Mouse (Mus musculus) hematopoietic stem cell, adult 5-6 weeks (primary cell): ENCODE measurements around the gene Hs6st2. TPM values are rescaled to one million over a fixed set of nuclear protein-coding genes. Genes with fewer than 3 reads are reported as not detected.

ENCODE experiments used
- ATAC-seq, 2 experiments: fragments of 125-278 bp in 1 of 2; replicated peaks in 1 of 2; 2 replicates each; pipeline ENCODE4 v1.8.0; 2016 to 2017; ENCODE audit warnings: inconsistent platforms in 2 of 2, mild to moderate bottlenecking in 2 of 2, moderate number of reproducible peaks in 2 of 2, low read depth in 1 of 2, moderate TSS enrichment in 1 of 2; ENCODE audit not compliant: low FRiP score in 2 of 2, poor library complexity in 2 of 2, severe bottlenecking in 2 of 2, insufficient read depth in 1 of 2, low TSS enrichment in 1 of 2
- total RNA-seq: library from RNA; stranded (forward); fragments of 172-1452, 232-1000 nt; gene quantifications from 2 replicates; pipeline ENCODE4 v1.2.3, GENCODE M21; 2017

The Hs6st2 gene
- total RNA-seq = 0.13 and 0.40 TPM in 2 replicates

DNA sequence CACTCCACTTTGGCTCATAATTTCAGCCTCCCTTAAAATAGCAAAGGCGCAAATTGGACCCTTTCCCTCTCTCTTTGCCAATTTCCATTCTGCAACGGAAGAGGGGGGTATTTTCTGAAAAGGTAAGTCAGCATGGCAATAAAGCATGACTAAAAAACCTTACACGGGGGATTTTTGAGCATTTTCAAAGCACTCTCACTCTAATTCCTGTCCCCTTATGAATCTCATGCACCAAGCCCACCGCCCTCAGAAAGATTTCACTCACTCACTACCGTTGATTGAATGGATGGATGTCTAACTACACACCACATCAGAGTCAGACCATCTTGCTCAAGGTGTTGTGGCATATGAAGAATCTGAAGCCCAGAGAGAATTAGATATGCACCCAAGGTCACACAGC lies at the start of gene Hs6st2:
Gene Hs6st2 (minus strand): TSS at position 101 of the 400 bp plus-strand sequence.
- ATAC-seq = no peak

DNA sequence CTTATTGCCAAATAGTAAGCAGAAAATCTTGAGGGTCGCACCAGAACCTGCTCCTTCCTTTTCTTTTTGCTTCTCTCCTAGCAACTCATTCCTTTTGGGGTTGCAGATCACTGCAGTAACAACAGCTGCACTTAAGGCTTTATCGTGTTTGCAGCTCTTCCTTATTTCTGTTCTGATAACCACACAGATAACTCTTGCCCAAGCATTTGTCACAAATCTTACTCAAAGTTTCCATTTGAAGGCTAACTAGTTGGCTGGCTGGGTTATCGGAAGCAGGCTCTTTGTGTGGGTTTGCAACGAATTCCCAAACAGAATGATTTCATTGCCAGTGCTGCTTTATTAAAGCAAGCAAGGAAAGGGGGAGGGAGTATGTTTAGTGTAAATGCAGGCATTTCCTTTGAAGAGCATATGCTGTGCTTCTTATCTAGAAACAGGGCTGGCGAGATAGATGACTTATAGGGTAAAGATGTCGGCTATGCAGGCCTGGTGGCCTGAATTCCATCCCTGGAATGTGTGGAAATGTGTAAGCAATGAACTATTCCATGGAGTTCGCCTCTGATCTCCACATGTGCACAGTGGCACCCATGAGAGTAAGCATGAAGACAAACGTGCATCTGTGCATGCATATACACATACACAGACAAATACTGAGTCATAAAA lies 32.6 kb upstream of the Hs6st2 start:
- ATAC-seq = peak in 1 of 2 experiments; percentile 32; a peak in 3 of 4 replicates

DNA sequence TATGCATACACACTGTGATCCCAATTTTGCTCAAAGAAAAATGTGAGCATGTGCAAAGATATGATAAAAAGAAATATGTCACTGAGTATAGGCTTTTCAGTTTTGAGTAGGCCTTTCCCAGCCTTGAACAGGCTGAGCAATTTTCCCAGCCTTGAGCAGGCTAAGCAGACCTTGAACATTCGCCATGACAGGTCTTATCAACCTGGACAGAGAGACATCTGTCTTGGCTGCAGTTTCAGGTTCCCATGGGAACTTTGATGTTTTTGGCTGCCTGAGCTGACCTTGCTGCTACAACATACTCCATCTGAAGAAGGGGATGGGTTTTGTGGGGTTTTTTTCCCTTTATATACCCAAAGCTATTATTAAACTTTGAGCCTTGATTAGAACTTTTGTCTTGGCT lies 31.3 kb upstream of the Hs6st2 start:
- no peak for ATAC-seq

GRCm38 (mm10) chrX:51702823-51703222 lies 21.2 kb upstream of the Hs6st2 start:
- no peak for ATAC-seq

DNA sequence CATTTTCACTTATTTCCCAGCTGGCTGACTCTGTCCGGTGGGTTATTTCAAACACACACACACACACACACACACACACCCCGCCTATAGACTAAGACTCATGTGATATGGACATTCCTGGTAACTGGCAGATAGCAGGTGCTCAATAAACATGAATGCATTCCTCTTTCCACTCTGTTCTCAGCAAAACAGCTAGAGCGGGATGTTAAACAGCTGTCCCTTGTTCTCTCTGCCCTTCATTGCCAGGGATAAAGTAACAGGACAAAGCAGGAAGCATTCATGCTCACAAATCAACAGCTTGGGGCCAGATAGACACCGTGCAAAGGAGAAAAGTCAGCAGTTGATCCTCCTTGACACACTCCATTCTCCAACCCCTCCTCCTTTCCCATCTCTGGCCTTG lies 17.4 kb upstream of the Hs6st2 start:
- no peak for ATAC-seq

- ATAC-seq = no peak
Observed at GRCm38 (mm10) chrX:51686048-51686949, 4.6 kb upstream of the Hs6st2 start.

DNA sequence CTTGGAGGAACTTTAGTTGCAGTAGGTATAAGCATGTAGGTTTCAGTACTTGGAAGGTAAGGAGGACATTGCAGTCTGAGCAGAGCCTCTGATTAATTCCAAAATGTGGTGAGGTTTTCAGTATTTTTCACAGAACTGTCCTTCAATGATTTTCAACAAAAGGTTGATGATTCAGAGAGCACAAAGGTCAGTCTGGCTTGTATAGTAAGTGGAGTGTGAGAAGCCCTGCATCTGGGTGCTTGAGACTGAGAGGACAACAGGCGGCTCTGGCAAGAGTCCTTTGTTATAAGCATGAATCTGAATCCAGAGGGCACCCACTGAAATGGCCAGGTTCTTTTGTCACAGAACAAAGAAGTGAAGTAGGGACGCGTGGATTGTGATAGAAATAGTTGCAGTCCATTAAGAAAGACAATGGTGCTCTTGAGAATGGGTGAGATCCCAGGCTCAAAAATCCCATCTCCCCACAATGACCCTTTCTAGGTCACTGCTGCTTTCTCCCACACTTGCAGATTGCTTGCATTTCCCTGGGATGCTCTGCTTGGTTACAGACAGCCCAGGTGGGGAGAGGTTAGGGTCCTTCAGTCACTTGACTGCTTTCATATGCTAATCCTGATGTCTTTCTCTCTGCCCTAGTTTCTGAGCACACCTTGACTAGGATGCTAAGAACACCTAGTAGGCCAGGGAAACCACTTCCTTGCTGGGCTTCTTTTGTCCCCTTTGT lies 2.8 kb upstream of the Hs6st2 start:
- no peak for ATAC-seq

DNA sequence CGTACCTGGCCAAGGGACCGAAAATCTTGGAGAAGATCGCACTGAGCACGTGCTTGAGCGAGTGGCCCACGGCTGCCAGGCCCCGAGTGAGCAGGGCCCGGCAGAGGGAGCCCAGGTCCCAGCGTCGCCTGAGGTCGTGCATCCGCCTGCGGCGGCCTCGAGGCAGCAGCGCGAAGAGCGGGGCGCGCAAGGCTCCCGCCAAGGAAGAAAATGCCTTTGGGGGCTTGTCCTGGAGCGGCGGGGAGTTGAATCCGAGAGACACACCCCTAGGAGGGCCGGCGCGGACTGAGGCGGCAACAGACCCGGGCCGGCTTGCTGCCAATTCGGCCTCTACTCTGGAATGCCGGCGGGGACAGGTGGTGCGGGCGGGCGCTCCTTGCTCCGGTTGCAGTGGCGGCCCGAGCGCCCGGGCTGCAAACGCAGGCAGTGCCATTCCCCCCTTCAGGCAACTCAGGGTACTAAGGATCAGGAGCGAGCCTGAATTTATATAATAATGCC lies 437 bp downstream of the Hs6st2 start:
- peak; percentile 44 to 48; a peak in 1 of 4 replicates for ATAC-seq

DNA sequence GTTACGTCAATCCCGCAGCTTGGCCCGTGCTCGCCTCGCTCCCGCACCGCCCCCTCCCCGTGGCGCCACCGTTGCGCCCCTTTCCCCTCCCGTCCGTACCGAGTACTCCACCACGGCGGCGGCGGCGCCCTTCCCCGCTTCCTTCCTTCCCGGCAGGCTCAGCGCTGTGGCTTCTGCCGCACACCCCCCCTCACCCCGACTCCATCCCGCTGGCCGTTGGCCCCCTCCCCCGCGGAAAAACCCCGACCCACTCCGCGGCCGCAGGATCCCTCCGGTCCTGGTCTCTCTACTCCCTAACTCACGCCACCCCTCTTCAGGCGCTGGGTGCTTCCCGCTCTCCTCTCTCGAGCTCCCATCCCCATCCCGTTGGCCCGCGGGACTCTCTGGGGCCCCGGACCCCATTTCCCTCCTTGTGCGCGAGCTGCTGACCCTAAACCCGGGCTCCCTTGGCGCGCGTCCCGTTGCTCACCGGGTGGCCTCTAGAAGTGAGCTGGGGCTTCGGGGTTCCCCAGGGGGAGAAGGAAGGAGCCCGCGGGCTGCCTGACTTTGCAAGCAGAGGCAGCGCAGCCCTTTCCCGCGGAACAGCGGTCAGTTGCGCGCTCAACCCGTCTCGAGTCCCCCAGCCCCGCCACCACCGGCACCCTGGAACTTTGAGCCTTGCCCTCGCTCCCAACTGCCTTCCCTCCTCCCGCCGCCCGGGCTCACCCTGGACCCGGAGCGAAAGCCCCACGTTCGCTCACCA lies 1.1 kb downstream of the Hs6st2 start:
- ATAC-seq = peak; percentile 35 to 64; a peak in 2 of 4 replicates

DNA sequence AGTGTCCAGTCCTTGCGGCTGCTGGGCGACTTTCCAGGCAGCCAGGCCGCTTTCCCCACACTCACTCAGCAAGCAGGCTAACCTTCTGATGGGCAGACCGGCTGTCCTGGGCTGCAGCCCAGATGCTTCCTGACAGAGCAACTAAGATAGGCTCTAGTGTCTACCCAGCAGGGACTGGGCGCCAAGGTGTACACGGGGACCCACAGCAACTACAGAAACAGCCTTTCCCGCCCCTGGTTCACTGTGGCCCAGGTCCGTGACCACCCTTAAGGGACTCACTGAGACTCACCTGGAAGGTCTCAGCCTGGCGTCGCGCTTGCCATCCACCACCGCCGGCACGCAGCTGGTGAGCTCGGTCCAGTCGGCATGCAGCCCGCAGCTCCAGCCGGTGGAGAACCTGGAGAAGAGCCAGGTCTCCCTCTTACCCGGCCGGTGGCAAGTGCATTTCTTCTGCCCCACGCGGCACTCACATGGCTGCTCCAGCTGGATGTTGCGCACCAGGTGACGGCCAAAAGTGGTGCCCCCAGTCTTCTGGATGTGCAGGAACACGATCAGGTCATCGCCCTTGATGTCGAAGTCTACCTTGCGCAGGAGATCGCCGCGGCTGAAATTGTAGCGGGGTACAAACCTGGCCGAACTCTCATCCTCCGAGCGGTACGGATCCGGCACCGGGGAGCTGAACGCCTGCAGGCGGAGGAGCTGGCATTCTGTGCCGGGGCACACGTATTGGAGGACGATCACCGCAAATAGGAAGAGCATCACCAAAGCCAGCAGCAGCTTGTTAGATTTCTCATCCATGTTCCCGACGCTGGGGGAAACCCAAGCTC lies 1.8 kb downstream of the Hs6st2 start:
- peak in 1 of 2 experiments; percentile 35; a peak in 3 of 4 replicates for ATAC-seq

- ATAC-seq = no peak
Observed at GRCm38 (mm10) chrX:51658236-51658635, 23.4 kb downstream of the Hs6st2 start.

GRCm38 (mm10) chrX:51642661-51643257 lies 38.9 kb downstream of the Hs6st2 start:
- ATAC-seq = peak in 1 of 2 experiments; percentile 56; a peak in 3 of 4 replicates

DNA sequence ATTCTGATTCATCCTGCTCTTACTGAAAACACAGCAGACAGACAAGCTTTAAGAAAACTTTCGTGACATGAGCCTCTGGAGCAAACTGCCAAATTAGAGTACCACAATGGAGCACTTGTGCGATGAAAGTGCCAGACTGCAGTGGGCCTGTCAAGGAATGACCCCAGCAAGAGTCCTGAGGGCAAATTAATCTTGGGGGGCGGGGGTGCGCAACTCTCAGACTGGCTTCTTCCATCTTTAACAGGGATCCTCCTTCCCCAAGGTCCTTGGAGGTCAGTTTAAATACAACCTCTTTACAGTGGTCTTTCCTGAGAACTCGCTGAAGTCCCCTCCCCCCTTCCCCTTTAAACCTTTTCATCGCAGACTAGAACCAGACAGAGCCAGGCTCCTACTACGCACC lies 45.9 kb downstream of the Hs6st2 start:
- no peak for ATAC-seq

DNA sequence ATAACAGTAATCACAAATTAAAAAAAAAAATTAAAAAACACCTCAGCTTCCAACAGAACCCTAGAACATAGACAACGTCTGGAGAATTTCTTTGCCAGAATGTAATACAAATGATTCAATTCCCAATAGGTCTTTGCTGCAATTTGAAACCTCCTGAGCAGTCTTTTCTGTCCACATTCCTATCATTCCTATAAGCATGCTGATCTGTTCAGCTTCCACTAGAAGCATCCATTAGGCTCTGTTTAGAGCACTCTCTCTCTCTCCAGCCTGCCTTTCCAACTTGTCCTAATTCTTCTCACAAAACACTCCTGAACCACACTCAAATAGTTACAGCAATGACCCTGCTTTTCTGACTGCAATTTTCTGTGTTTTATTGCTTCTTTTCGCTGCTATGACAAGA lies 50.3 kb downstream of the Hs6st2 start:
- no peak for ATAC-seq

- ATAC-seq = no peak
Observed at GRCm38 (mm10) chrX:51614384-51615004, 67.2 kb downstream of the Hs6st2 start.

GRCm38 (mm10) chrX:51610743-51611142 lies 70.9 kb downstream of the Hs6st2 start:
- ATAC-seq = no peak
